Mouse (Mus musculus): Measurements from ENCODE around the gene Satb1. TPM values are rescaled to one million over a fixed set of nuclear protein-coding genes. Genes with fewer than 3 reads are reported as not detected.

The Satb1 gene
- total RNA-seq (2021), result 10 to 100 TPM; 19.6 to 21.0 TPM
- 13.0 and 15.4 TPM in 2 replicates for polyA plus RNA-seq (2012; rRNA removed)
- long read RNA-seq, full-length matches to known transcripts, result 1 of 2 reads
- long read RNA-seq, partial matches to known transcripts, result 1 of 2 reads
- long read RNA-seq, other reads (novel, unspliced or antisense), result 0 of 2 reads

- peak; percentile 79 for DNase-seq
These were observed at the start of gene Satb1 for GRCm38 (mm10) chr17:51832900-51833577. Gene Satb1, minus strand, starts transcription at chr17:51833290.

DNA sequence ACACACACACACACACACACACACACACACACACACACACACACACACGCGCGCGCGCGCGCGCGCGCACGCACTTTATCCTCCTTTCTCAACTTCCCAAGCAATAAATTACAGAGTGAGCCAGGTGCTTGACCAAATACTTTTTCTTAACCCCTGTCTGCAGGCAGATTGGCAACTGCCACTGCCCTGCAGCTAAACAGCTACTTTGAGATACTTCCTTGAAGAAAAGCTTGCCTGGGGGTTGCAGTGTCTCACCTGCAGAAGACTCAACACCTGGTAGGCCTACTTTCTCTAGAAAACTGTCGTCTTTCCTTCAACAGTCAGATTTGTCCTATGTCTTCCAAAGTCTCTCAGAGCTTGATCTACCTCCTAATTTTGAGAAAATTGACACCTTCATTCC lies 49.5 kb upstream of the Satb1 start:
- no peak for DNase-seq

- no peak for DNase-seq
These were observed 48.0 kb upstream of the Satb1 start for GRCm38 (mm10) chr17:51880895-51881622.

GRCm38 (mm10) chr17:51880221-51880620 lies 47.1 kb upstream of the Satb1 start:
- DNase-seq, result no peak

GRCm38 (mm10) chr17:51879736-51880135 lies 46.6 kb upstream of the Satb1 start:
- DNase-seq, result no peak

DNA sequence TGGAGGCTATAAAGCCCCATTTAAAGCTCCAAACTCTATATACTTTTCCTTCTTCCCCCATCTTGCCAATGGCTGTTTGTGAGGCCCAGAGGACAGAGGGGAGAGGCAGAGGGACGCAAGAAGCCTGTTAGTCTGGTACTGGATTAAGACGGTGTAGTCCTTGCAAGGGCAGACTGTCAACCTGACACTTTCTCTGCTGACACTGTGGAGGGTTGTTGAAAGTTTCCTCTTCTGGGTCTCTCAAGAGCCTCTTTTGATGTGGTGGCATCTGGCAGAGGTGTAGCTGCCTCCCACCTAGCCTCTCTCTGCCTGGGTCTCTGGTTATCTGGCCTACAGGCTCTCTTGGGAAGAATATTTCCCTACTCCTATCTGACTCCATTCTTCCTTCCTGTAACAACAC lies 46.1 kb upstream of the Satb1 start:
- no peak for DNase-seq

DNA sequence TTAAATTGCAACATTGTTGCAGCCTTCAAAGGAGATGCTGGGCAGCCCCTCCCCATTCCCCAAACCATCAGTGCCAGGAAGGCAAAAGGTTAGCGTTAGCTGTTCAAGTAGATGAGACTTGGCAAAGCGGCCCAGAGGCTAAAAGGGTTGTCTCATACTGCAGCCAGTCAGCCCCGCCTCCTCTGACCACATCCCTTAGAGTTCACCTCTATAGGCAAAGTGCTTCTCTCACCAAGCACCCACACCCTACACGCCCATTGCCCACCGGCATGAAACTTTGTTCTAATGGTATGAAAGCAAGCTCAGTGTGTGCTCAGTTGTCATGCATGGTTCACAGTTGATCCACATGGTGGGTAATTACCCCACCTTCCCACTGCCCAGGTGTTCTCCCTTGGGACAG lies 43.4 kb upstream of the Satb1 start:
- DNase-seq, result no peak

DNA sequence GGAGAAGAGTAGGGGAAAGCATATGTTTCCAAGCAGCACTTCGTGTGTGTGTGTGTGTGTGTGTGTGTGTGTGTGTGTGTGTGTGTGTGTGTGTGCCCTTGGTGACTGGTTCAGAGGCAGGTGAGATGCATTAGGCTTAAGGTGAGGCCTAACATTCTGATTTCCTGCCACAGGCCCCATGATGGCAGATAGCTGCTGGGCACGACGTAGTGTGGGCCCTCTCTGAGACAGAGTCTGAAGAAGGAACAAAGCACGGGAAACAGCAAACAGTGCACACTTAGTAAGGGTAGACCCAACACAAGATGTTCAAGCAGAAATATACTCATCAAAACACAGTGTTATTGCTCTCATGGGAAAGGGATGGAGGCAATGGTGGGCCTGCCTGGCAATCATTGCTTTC lies 24.5 kb upstream of the Satb1 start:
- no peak for DNase-seq

DNA sequence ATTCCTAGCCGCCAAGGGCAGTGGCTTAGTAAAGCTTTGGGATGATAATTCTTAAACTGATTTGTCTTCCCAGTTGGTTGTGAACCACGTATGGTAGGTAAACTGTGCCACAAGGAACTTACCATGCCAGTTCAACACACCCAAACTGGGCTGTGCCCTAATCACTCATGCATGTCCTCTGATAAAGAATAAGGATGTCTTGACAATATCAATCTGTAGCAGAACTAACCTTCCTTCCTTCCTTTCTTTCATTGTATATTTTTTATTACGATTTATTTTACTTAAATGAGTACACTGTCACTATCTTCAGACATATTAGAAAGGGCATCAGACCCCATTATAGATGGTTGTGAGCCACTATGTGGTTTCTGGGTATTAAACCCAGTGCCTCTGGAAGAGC lies 23.2 kb upstream of the Satb1 start:
- no peak for DNase-seq

- no peak for DNase-seq
These were observed 22.2 kb upstream of the Satb1 start for GRCm38 (mm10) chr17:51855261-51855660.

DNA sequence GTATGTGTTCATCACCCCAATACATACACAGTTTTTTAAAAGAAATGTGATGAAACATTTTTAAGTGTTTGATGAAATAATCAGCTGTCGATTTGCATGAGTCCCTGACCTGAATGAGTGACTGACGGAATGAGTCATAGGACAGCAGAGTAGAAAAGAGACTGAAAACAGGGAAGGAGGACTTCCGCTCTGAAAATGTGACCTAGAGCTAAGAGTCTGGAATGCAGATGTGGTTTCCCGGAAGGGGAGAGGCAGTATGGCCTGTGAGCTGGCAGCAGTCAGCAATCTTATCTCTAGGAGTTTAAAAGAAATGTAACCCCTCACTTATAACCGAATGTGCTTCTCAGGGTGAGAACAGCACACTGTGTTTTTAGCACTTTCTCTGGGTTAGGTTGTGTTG lies 20.9 kb upstream of the Satb1 start:
- DNase-seq, result peak; percentile 11

DNA sequence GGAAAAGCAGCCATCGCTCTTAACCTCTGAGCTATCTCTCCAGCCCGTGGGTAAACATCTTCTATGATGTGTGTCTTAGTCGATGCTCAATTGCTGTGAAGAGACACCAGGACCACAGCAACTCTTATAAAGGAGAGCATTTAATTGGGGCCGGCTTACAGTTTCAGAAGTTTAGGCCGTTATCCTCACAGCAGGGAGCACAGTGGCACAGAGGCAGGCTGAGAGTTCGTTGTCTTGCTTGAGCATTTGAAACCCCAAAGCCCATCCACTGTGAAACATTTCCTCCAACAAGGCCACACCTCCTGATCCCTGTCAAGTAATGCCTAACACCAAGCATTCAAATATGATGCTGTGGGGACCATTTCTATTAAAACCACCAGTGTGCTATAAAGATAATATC lies 7.5 kb upstream of the Satb1 start:
- no peak for DNase-seq

- DNase-seq, result no peak
These were observed 6.4 kb upstream of the Satb1 start for GRCm38 (mm10) chr17:51839484-51839883.

- no peak for DNase-seq
These were observed 3.8 kb upstream of the Satb1 start for GRCm38 (mm10) chr17:51836901-51837300.

DNA sequence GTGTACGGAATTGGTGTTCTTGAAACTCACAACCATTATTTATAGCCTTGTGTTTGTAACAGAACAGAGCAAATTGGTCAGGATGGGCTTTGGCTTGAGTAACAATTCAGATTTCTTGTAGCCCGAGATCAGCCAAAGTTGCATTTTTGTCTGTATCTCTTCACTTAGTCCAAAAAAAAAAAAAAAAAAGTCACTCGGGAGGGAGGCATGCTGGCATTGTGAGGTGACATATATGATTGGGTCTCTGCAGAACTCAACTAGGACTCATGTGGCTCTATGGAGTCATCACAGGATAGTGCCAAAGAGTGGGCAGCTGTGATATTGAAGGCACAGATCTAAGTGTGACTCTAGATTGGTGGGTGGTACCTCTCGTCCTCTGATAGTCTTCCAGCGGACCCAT lies 3.2 kb upstream of the Satb1 start:
- no peak for DNase-seq

DNA sequence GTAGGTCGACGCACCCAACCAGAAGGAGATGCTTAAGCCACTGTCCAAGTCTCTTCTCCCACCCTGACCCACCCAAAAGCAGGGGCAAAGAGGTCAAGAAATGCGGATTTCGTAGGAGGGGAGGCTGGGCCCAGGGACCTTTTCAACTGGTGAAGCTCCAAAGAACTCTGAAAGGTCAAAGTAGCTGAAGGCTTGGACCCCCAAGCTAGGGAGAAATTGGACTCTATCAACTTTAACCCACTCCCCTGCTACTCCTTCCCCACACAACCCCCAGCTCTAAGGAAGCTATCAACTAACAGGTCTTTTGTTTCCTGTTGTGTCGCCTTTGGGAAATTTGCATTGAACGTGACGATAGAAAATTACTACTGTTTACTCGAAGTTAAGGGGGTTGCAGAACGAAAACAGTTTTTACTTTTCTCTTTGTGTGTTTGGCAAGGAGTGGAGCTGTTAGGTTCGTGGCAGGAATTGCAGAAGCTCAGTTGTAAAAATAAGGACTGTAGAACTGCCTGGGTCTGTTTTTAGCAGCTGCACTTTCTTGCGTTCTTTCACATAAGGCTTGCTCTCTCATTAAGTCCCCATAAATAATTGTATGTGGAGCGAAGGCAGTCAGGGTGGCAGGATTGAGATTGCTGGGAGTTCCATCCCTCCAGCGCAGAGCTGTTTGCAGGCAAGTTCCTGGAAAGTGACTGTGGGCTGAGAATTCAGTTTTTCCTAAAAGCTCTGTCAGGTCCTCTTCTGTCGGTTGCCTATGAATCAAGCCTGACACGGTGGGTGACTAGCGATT lies 680 bp upstream of the Satb1 start:
- DNase-seq, result peak; percentile 10

- peak; percentile 60 for DNase-seq
These were observed 642 bp downstream of the Satb1 start for GRCm38 (mm10) chr17:51832421-51832875.

DNA sequence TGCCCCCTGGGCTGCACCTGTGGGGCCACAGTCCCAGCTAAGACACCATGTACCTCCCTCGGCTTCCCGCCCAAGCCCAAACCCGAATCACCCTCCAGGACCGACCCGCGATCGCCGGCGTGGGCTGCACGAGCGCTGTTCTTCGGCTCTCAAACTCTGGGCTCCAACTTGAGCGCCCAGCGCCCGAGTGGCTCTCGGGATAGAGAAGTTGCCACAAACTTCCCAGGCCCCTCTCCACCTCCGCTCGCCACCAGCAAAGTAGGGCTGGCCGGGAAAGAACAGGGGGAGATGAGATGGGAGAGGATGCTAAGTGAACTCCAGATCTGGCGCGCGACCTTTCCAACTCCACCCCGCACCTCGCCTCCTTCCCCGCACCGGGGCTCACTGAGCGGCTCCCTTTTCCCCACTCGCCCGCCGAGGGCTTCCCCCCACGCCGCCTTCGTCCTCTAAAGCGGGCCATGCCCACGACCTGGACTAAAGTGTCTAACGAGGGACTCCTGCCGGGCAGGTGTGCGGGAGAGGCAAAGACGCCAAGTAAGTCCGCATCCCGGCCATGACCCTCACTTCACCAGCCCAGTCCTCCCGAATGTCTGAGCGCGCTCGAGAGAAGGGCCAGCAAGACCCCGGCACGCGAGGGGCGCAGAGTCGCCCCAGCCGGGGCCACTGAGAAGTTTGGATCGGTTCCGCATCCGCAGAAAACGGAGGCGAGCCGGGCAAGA lies 1.2 kb downstream of the Satb1 start:
- peak; percentile 31 for DNase-seq

DNA sequence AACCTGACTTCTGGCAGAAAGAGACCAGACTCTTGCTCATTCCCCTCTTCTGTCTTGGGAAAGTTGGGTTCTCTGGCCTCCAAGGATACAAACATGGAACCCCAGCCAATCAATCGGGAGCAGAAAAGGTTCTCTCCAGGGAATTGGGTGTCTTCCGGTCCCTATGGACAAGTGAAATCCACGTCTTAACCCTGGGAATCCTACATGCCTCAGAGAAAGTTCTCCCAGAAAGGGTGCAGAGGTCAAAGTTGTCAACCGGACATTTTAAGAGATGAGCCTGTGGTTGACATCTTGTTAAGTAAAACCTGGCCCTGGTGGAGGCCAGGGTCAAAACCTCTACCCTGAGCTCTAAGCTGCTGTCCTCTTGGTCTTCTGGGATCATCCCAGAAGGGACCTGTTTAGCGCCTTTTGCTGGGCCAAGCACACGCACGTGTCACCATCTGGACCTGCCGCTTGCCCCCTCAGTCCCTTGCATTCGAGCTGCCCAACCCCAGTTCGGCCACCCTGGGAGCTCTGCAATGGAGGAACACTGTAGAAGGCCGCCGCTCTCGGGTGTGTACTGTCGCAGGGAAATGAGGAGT lies 1.9 kb downstream of the Satb1 start:
- no peak for DNase-seq

- no peak for DNase-seq
These were observed 3.7 kb downstream of the Satb1 start for GRCm38 (mm10) chr17:51829436-51829835.

GRCm38 (mm10) chr17:51827922-51828410 lies 5.1 kb downstream of the Satb1 start:
- DNase-seq, result no peak

Data from adrenal gland, adult 2 months (tissue).